Mouse (Mus musculus): ENCODE results near the gene Boll.
"Not testable (repeated sequence)": the region's sequence is repeated elsewhere in the genome, so short reads cannot be mapped to it uniquely, and the experiment has no call there.

Gene Boll

DNA sequence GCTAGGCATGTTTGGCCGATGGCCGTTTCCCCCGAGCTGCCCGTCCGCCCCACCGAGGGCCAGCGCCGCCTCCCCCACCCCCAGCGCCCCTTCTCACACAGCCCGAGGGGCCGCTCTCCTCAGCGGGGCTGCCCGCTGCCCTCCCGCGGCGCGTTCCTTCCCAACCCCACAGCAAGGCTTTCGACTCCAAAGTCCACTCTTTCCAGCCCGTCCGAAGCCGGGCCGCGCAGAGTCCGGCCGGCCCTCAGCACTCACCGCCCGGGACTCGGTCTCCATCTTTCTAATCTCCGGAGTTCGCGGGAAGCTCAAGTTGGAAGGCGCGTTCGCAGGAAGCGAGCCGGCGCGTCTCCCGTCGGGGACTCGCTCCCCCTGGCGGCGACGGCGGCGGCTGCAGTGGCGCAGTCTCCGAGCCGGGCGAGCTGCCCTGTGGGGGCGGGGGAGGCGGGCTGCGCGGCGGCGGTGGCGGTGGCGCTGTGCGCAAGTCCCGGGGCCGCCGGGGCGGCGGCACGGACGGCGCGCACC is at the start of gene Boll:
Boll (minus strand) TSS at position 426 of the 522 bp plus-strand sequence.
- peak; percentile 73 to 86 for DNase-seq (ENCODE audit: low spot score in 2 of 2)

DNA sequence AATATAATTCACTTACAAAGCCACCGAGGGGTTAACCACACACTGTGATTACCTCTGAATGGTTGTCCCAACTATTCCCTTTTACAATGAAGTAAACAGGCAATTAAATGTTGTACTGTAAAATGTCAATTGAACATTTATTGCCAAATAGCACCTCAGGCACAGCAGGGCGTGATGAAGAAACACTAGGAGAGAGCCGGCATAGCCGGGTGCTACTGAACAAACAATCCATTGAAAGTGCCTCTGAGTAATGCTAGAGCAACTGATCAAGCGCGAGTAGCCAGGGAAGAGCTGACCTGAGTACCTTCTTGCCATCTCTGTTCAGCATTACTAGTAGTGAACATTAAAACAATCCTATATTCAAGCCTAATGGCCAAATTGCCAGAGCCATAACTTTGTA is 49.3 kb upstream of the Boll start:
- no peak for DNase-seq (ENCODE audit: low spot score in 2 of 2)

DNA sequence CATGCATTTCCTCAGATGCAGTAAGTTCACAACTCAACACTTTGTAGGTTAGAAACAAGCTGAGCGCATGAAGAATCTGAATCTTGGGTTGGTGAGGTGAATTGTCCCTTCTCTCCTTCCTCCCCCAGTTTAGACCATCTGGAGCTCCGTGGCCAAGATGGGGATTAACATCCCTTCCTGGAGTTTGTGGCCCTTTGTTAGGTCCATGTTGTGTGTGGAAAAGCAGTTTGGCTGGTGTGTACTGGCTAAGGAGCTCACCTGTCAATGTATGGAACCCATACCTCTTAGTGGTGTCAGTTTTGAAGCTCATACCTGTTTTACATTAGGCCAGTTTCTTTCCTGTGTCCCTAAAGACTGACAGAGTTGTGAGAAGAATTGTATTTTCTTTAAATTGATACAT is 47.8 kb upstream of the Boll start:
- no peak for DNase-seq (ENCODE audit: low spot score in 2 of 2)

DNA sequence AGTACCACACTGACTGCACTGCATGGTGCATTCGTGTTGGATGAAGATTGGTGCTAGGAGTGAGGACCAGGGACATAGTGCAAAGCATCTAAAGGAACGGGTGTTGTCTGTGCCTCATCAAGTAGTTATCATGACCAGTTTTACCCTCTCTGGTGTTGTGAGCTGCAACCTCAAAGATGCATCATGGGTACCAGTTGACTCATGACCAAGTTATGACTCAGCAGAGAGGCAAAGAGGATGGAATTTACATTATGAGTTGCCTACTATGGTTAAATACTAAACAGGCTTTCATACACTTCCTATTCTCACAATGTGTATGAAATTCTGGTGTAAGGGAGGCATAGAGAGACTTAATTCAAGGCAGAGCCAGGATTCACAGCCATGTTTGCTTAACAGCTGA is 47.4 kb upstream of the Boll start:
- no peak for DNase-seq (ENCODE audit: low spot score in 2 of 2)

DNA sequence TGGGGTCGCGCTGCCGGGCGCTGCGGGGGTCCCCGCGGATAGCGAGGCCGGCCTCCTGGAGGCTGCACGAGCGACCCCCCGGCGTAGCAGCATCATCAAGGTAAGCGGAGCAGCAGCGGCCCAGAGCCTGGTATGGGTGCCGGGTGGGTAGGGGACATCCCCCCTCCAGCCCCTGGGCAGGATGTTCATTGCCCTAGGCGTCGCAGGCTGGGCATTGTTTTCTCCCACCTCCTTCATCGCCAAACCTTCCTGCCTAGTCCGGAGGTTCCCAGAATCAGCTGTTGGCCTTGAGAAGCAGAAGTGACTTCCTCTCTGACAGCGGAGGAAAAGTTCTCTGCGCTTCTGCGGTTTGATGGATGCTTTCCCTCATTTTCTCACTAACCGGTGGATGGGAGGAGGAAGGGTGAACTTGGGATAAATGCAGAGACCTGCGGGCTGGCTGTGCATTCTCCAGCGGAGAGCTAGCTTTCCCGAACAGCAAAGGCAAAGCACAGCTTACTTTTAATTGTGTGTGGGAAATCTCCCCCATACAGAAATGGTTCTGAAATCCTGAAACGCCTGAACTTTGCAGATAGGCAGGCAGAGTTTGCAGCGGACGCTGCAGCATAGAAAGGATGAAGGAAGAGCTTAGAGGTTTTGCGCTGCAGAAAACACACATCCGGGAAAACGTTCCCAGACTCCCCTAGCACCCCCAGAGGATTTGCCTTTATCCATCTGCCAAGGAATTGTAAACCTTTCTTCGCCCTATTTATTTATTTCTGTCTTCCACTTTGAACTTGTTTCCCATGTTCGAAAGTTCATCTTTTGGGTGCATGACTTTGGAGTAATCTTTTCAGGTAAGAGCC is 43.5 kb upstream of the Boll start:
- DNase-seq (ENCODE audit: low spot score in 2 of 2) = no peak

DNA sequence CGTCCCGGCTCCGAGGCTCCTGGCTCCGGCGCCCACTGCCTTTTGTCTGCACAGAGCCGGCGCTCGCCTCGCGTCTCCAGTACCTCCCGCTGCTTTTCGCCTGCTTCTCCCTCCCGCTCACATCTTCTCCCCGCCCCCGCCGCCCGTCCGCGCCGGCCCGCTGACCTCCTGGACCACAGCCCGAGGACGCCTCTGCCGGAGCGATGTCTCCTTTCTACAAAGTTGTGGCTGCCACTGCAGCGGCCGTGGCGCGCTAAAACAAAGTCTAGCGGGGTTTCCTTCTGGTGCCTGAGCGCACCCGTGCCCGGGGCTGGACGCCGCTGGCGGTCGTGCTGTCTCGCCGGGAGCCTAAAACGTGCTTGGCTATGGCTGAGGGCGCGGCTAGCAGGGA is 42.7 kb upstream of the Boll start:
- no peak for DNase-seq (ENCODE audit: low spot score in 2 of 2)

DNA sequence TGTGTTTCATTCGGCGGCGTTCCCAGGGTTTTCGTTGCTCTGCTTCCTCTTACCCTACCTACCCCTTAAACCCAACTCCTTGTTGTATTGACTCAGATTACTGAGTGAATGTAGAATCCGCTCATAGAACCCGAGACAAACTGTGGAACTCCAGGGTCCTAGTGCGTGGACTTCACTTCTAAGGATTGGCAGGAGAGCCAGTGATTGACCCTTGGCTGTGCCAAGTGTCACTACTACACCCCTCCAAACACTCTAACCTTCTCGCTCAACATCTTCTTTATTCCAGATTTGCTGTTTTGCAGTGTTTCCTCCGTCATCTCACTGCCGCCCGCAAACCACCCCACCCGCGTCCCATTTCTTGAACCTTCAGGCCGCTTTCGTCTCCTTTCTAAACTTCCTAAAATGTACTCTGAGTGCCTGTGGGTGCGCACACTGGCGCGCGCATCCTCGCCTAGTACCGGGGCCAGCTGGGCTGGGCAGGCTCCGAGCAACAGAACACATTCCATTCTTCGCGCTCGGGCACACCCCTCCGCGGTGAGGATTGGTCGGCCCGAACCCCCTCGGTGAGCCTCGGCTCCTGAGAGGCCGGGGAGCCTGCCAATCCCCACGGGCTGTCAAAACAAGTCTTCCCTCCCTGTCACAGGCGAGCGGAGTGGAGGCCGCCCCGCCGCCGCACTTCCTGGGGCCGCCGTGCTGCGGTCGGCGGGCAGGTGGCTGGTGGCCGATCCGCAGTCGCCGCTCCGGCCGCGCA is 42.2 kb upstream of the Boll start, which contains the start of gene Plcl1:
Plcl1 (plus strand) TSS at position 650 of the 751 bp plus-strand sequence.
- peak; percentile 66 to 81 for DNase-seq (ENCODE audit: low spot score in 2 of 2)

DNA sequence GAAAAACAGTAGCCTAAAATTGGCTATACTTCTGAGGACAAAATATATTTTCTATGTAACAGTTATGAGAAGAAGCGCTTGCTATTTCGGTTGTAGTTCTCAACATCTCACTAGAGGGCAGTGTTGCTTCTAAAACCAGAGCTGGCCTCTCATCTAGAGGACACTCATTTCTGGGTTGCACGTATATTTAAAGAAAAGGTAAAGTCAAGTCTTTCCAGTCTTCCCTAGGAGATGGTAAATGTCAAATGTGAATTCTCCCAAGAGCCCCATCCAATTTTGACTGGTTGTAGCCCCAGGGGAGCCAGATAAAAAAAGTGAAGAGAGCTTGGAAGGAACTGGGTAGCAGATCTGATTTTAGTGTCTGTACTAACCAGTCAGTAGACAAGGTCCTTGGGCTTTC is 41.2 kb upstream of the Boll start:
- DNase-seq (ENCODE audit: low spot score in 2 of 2) = peak; percentile 11 to 45

DNA sequence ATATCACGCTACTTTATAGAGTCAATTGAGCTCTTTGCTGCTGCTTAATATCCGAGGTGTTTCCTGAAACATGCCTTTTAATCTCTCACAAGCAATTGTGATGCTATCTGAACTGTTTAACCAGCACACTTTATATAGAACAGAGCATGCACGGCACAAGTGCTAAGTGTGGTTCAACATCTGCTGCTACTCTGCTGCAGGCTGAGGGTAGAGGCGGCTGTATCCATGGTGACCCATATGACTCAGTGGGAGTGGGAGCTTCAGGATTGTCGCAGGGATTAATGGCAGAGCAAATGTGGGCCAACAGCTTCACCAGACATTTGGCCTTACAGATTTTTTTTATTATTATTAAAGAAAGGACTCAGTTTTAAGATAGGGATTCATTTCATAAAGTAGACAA is 36.6 kb upstream of the Boll start:
- no peak for DNase-seq (ENCODE audit: low spot score in 2 of 2)

DNA sequence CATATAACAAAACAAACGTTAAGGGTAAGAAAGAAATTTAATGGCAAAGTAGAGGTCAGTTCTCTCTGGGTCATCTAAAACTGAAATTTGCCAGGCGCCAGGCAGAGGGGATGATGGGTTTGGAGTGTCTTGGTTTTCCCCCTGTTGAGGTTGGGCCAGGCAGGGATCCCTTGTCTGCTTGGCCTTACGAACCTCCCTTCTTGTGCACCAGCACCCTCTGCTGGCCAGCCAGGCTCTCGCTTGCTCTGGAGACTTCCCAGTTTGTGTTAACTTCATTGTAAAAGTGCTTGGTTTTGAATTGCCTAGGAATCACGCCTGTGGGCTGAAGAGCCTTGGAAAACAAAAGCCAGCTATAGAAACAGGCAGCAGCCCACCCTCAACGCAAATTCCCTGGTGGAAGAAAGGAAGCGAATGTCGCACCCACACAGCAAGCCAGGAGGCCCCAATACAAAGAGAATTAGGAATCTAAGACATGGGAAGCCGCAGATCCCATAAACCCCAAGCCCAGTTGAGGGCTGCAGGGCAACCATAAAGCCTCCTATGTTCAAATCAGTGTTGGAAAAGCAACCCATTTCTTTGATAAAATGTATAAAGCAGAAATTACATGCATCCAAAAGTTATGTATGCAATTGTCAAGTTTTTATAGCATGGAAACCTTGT is 20.0 kb upstream of the Boll start:
- DNase-seq (ENCODE audit: low spot score in 2 of 2) = peak; percentile 19 to 74

DNA sequence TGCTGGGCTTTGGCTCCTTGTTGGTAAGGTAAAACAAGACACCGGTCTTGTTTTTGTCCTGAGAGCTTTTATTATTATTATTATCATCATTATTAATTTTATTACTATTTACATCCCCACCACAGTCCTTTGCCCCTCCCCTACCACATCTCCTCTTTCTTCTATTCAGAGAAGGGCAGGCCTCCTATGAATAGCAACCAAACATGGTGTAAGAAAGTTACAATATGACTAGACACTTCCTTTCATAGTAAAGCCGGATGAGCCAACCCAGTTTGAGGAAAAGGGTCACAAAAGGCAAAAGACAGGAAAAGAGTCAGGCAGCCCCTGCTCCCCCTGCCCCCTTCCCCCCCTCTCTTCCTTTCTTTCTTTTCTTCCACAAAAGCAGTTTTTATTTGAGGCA is 17.3 kb upstream of the Boll start:
- no peak for DNase-seq (ENCODE audit: low spot score in 2 of 2)

DNA sequence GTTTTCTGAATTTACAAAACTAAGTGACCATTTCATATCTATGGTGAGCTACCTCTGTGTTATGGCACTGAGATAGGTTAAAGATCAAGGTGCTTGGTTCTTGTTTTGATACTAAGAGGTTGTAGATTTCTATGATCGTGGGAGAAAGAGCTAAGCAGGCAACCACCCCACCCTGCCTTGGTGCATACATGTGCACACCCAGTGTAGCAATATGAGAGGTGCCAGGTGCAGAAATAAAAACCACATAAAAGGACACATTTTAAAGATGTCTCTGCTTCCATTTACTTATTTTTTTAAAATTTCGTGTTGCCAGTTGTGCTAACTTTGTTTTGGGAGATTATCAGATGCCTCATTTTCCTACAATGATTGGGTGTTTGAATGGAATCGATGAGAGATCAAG is 9.4 kb upstream of the Boll start:
- DNase-seq (ENCODE audit: low spot score in 2 of 2) = no peak

DNA sequence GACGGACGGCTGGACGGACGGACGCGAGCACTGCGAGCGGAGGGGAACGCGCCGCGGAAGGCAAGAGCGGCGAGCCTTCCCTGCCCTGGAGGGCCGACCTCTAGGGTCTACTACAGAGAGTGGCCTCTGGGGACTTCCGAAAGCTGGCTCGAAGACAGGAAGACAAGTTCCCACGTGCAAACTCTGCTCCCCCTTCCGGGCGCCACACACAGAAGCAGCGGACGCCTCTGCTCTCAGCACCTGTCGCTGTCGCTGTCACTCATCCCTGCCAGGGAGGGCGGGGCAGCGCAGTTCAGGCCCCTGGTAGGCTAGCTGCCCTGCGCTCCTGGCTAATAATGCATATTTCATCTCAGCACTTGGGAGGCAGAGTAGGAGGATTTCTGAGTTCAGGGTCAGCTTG is 317 bp upstream of the Boll start:
- DNase-seq (ENCODE audit: low spot score in 2 of 2) = peak; percentile 76 to 81

DNA sequence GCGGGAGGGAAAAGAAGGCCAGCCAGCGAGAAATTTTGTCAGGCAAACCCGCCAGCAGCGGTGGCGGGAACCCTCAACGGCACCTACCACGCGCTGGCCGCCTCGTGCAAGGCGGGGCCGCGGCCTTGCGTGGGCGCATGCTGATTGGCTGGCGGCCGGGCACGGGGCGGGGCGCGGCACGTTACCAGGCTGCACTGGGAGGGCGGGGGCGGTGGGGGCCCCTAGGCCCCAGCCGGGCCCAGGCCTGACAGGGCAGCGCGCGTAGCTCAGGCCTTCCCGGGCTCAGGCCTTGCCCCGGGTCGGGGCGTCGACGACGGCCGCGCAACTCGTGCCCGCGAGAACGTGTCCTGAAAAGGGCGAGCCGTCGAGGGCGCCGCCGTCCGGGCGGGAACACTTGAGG is 635 bp downstream of the Boll start:
- DNase-seq (ENCODE audit: low spot score in 2 of 2) = no peak

DNA sequence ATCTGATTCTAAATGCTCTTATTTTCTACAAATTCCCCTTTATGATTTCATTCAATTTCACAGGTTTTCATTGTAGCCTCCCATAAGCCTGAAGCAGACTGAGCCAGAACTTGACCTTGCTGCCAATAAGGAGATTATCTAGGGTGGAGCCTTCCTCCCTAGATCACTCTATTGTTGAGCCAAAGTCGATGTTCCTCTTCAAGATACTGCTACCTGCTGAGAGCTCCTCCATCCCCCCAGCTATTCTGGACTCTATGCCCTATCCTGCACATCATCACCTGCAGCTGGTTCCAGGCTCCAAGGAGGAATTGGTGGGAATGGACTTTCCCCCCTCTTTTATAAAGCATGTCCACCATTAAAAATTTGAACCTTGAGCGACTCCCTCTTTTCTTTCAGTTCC is 11.4 kb downstream of the Boll start:
- not testable (repeated sequence) for DNase-seq (ENCODE audit: low spot score in 2 of 2)

DNA sequence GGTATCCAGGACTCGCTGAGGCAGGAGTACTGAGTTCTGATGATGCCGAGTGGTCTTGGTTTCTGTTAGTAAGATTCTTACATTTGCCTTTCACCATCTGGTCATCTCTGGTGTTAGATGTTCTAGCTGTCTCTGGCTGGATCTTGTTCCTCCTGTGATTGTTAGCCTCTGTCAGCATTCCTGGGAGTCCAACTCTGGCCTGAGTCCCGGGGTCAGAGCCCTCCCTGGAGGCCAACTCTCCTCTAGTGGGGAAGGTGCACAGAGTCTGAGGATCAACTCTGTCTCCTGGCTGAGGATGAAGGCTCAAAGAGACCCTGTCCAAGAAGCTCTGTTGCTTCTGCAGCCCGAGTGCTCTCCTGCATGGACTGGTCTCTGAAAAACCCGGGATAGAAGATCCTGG is 37.8 kb downstream of the Boll start:
- not testable (repeated sequence) for DNase-seq (ENCODE audit: low spot score in 2 of 2)

DNA sequence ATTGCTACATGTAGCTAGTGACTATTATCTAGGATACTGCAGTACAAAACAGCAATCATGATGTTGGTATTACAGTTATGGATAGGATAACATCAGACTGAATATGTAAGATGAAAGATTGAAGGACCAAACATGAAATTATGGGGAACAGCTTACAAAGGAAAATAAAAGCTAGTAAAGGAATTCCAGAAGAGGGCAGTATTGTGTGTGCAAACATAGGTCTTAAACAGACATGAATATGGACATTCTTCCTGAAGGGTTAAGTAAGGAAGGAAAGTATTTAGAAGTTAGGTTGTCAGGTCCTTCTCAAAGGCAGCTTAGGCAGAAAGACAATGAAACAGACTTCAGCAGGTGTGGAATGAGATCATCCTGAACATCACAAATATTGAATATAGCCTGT is 62.2 kb downstream of the Boll start:
- no peak for DNase-seq (ENCODE audit: low spot score in 2 of 2)

DNA sequence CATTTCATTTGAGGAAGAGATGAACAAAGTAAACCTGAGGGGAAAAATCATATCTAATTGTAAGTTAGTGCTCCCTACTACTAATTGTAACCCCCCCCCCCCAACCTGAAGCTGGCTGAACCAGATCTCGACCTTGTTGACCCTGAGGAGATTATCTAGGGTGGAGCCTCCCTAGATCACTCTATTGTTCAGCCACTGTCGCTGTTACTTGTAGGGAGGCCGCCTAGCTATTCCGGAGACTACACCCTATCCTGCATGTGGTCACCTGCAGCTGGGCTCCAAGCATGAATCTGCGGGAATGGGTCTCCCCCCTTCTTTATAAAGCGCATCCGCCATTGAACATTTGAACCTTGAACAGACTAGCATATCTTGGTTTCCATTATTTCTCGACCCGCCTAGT is 84.2 kb downstream of the Boll start:
- DNase-seq (ENCODE audit: low spot score in 2 of 2) = no peak

DNA sequence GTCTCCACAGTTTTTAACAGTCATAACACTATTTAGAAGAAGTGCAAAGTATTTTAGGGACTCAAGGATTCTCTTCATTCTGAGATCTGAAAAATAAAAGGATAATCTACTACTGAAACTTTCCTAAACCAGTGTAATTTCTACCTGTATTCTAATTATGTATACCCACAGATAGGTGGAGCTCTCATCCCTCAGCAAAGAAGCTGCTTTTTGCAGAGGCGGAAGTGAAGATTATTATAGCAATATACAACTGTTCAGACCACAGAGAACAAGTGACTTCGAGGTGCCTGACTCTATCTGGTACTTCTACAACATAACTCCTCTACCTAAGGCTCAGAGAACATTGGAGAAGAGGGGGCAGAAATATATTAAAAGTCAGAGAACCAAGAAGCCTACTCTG is 97.8 kb downstream of the Boll start:
- no peak for DNase-seq (ENCODE audit: low spot score in 2 of 2)

DNA sequence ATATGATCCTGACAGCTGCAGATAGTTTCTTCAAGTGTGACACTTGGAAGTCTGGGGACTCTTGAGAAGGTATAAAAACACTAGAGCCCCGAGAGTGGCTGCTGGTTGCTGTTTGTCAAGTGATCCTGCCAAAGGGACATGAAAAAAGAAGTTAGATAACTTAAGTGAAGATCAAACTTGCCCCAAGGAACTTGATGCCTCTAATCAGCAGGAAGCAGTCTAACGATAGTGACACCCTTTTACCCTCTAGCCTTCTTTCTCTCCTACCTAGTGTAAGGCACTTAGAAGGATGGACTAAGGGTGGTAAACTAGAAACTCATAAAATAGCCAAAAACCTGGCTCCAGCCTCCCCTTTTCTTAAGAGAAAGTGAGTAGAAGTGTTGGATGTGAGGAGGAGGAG is 98.9 kb downstream of the Boll start:
- DNase-seq (ENCODE audit: low spot score in 2 of 2) = no peak

DNA sequence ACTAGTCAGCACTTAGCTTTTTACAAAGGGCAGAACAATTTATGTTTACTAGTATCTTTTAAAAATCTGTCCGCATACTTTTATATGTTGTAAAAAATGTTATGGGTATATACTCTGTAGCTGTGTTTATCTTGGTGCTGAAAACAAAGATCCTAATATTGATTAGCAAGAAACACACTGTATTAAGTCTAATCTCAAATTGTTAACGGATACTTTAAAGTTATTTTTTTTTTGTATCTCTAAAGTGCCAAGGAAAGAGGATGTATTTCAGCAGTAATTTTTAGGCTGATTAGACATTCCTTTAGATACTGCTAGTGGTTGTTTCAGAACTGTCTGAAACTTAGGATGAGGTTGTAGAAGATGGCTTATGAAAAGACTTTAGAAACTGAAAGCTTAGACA is 116.9 kb downstream of the Boll start:
- no peak for DNase-seq (ENCODE audit: low spot score in 2 of 2)

DNA sequence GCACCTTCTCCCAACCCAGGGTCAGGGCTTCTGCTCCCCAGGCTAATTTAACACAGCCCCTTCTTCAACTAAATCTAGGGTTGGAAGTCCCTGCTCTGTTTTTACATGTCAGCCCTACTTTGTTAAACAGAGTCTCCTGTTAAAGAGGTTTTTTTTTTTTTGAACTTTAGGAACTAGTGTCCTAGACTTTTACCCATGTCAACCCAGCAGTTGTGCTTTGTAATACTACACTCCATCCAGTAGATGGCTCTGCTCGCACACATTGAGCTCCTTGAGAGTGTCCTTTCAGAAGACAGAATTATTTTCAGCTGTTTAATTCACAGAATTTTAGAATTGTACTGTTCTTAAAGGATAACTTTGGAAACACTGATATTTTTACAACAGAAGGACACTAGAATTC is 124.0 kb downstream of the Boll start:
- DNase-seq (ENCODE audit: low spot score in 2 of 2) = peak; percentile 34 to 49
